Mouse (Mus musculus): ENCODE measurements around the gene Dnajc16.

DNA sequence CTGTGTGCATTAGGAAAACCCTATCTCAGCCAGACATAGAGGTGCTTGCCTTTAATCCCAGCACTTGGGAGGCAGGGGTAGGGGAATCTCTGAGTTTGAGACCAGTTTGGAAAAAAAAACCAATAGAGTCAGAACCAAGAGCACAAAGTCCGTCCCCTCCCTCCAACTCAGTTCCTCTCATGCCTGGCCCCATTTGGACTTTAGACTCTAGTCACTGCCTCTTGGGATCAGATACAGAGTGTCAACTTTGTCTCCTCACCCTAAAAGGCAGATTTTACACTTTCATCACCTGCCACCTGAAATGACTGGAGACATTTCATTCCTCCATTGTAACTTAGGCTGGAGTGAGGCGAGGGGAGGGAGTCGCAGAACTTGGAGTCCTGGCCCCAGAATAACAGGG is 61.5 kb downstream of the Dnajc16 start:
- TF ChIP-seq ZC3H11A (IDR thresholded peaks at IDR 0.05; ENCODE audit: low read depth, low read length) = no peak
- no peak for TF ChIP-seq CTCF (IDR thresholded peaks at IDR 0.05 in 2 of 3, conservative IDR thresholded peaks at IDR 0.05 in 1 of 3; ENCODE audit: control insufficient read depth in 1 of 3, insufficient read depth in 1 of 3, low read depth in 2 of 3, low read length in 3 of 3, poor library complexity in 1 of 3, severe bottlenecking in 1 of 3)
- no peak for TF ChIP-seq POLR2A (IDR thresholded peaks at IDR 0.05; ENCODE audit: control insufficient read depth in 1 of 2, insufficient read depth in 1 of 2, low read depth in 1 of 2, low read length in 2 of 2, poor library complexity in 1 of 2)
- TF ChIP-seq ZMIZ1 (IDR thresholded peaks at IDR 0.05; ENCODE audit: low read depth, low read length) = no peak
- TF ChIP-seq UBTF (IDR thresholded peaks at IDR 0.05; ENCODE audit: borderline replicate concordance, insufficient read depth, low read depth, low read length) = no peak
- TF ChIP-seq GATA1 (IDR thresholded peaks at IDR 0.05; ENCODE audit: low read depth, low read length) = no peak
- TF ChIP-seq ETS1 (IDR thresholded peaks at IDR 0.05; ENCODE audit: low read depth, low read length) = no peak
- no peak for TF ChIP-seq MXI1 (IDR thresholded peaks at IDR 0.05; ENCODE audit: low read depth, low read length)
- TF ChIP-seq RAD21 (IDR thresholded peaks at IDR 0.05; ENCODE audit: low read depth, low read length) = no peak
- no peak for TF ChIP-seq SIN3A (IDR thresholded peaks at IDR 0.05; ENCODE audit: low read length)
- no peak for TF ChIP-seq MEF2A (IDR thresholded peaks at IDR 0.05; ENCODE audit: extremely low read depth, insufficient replicate concordance, low read depth, low read length, poor library complexity, severe bottlenecking)

All from MEL (cell line).